Comparison of ENCODE assay signal across 23 mouse cellular contexts in the genomic region with DNA sequence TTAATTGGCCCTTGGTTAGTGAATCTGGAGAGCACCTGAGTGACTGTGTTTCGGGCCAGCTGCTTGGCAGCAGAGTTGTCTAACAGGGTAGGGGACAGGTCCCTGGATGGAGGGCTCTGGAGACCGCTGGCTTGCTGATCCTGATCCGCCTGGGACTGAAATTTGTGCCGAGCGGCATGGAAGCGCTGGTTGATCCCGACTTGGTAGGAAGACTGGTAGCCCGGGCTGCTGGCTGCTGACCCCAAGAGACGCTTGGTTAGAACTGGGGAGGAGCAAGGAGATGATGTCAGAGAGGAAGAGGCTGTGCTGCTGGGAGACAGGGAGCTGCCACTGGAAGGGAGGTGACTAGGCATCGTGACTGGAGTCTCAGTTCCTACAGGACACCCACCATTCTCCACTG. TPM values are rescaled to one million over a fixed set of nuclear protein-coding genes. Genes with fewer than 3 reads are reported as not detected.
DNase-seq lines count a peak whose midpoint lies in the region; ATAC-seq lines count a peak whose summit lies in the region.
"Had no signal": no experiment of that assay in that cellular context is flagged by ENCODE, and none has a peak within 500 bp of the region (broad histone marks: within the 10 kb centered on the region; RNA-seq: fewer than 3 reads in every experiment).

No protein-coding gene starts in this region.

- peak overlapping the region; percentile 69 for H3K27ac ChIP-seq in lung, embryonic 16.5 days (ENCODE audit: low read length)
- H3K27ac ChIP-seq in midbrain, embryonic 14.5 days (replicated peaks; ENCODE audit: low read depth, low read length): peak overlapping the region; percentile 55; the same call in 1 of the 2 replicates
- H3K27ac ChIP-seq: hindbrain, embryonic 10.5 days; intestine, embryonic 15.5 days; liver, embryonic 13.5 days had no signal

- peaks cover 35% of the 10 kb centered on the region for H3K4me1 ChIP-seq in lung, embryonic 16.5 days (replicated peaks; ENCODE audit: control insufficient read depth, insufficient read depth, low read length)
- peaks cover 13% of the 10 kb centered on the region for H3K4me1 ChIP-seq in midbrain, embryonic 14.5 days (ENCODE audit: control insufficient read depth, insufficient read depth, low read length)
- H3K4me1 ChIP-seq: hindbrain, embryonic 10.5 days; liver, embryonic 13.5 days had no signal

- DNase-seq in heart, adult 11 months: peak; percentile 93
- no peak for DNase-seq in heart, postnatal 10 days
- DNase-seq in lung, postnatal 36 days: no peak
- DNase-seq in ZHBTc4 (ENCODE audit: low read depth, low spot score): peak; percentile 32
- DNase-seq in midbrain, embryonic 14.5 days: no peak
- no peak for DNase-seq in kidney, adult 8-10 months
- DNase-seq: adrenal gland, postnatal 10 days; cerebellum, adult 2 months; cerebellum, postnatal 25 days; gastrocnemius, postnatal 25 days; kidney, adult 9 months; kidney, postnatal 14 days; liver, embryonic 13.5 days; lung, adult 2 months; retina, postnatal 1 day; right cerebral cortex, postnatal 25 days had no signal

- intact Hi-C loops in heart, postnatal 10 days (cut with DNase I): no loop called here

- H3K36me3 ChIP-seq in lung, embryonic 16.5 days (ENCODE audit: control insufficient read depth, insufficient read depth, low read length): peaks cover 38% of the 10 kb centered on the region
- peaks cover 84% of the 10 kb centered on the region for H3K36me3 ChIP-seq in midbrain, embryonic 14.5 days (ENCODE audit: control insufficient read depth, insufficient read depth, low read length)

- no peak overlapping the region for H3K4me2 ChIP-seq in lung, embryonic 16.5 days (ENCODE audit: low read depth, low read length)
- H3K4me2 ChIP-seq in midbrain, embryonic 14.5 days (ENCODE audit: low read length): no peak overlapping the region
- H3K4me2 ChIP-seq: intestine, embryonic 15.5 days; limb, embryonic 13.5 days; liver, embryonic 13.5 days had no signal

- H3K9ac ChIP-seq in lung, embryonic 16.5 days (ENCODE audit: low read length): no peak overlapping the region; the same call in 1 of the 2 replicates
- no peak overlapping the region for H3K9ac ChIP-seq in midbrain, embryonic 14.5 days (replicated peaks; ENCODE audit: low read length)
- H3K9ac ChIP-seq: intestine, embryonic 15.5 days; limb, embryonic 13.5 days; liver, embryonic 13.5 days had no signal

- H3K4me3 ChIP-seq in lung, embryonic 16.5 days (ENCODE audit: low read length): no peak overlapping the region
- no peak overlapping the region for H3K4me3 ChIP-seq in midbrain, embryonic 14.5 days (replicated peaks; ENCODE audit: low read depth, low read length)
- H3K4me3 ChIP-seq: hindbrain, embryonic 10.5 days; intestine, embryonic 15.5 days; limb, embryonic 13.5 days; liver, embryonic 13.5 days had no signal

- WGBS in lung, embryonic 16.5 days: 77% methylated on average over 10 of the region's 10 CpGs
- 88% methylated on average over 10 of the region's 10 CpGs for WGBS in midbrain, embryonic 14.5 days

- no peaks in the 10 kb centered on the region for H3K27me3 ChIP-seq in lung, embryonic 16.5 days (ENCODE audit: control insufficient read depth, insufficient read depth, low read depth, low read length)
- H3K27me3 ChIP-seq in midbrain, embryonic 14.5 days (ENCODE audit: control insufficient read depth, insufficient read depth, low read length): no peaks in the 10 kb centered on the region
- H3K27me3 ChIP-seq: intestine, embryonic 15.5 days; limb, embryonic 13.5 days; liver, embryonic 13.5 days had no signal

- ATAC-seq in lung, embryonic 16.5 days (ENCODE audit: low read depth): no peak
- no peak for ATAC-seq in midbrain, embryonic 14.5 days (ENCODE audit: low FRiP score, low TSS enrichment)
- ATAC-seq: hindbrain, embryonic 16.5 days; intestine, embryonic 15.5 days had no signal

- H3K9me3 ChIP-seq in lung, embryonic 16.5 days (ENCODE audit: control insufficient read depth, low read length): no peaks in the 10 kb centered on the region
- H3K9me3 ChIP-seq in midbrain, embryonic 14.5 days (ENCODE audit: control insufficient read depth, low read length): no peaks in the 10 kb centered on the region
- H3K9me3 ChIP-seq: hindbrain, embryonic 10.5 days; intestine, embryonic 15.5 days; limb, embryonic 13.5 days; liver, embryonic 13.5 days had no signal

RNA-seq across cellular contexts. Expression of a gene that starts 43.3 kb away (rescaled TPM):
- total RNA-seq in heart, postnatal 10 days (2021): 1 to 10 TPM in 1 of 2 experiments, under 1 TPM in 1; 0.84 to 2.1 TPM
- 1.0 and 1.3 TPM in 2 replicates for polyA plus RNA-seq in lung, embryonic 16.5 days (2015; fragmentation: Nextera tagmentation; extraction: Ambion mirVana)
- polyA plus RNA-seq in midbrain, embryonic 14.5 days (2014; fragmentation: Nextera tagmentation; extraction: Ambion mirVana): 0.65 and 0.93 TPM in 2 replicates
- total RNA-seq: megakaryocyte progenitor cell, adult 5-6 weeks; monocyte, adult 5-6 weeks had no signal

RNA-seq across cellular contexts. Expression of a gene that starts 47.9 kb away (rescaled TPM):
- total RNA-seq in heart, postnatal 10 days (2021): 10 to 100 TPM; 33.4 to 33.5 TPM
- polyA plus RNA-seq in lung, embryonic 16.5 days (2015; fragmentation: Nextera tagmentation; extraction: Ambion mirVana): 36.3 and 38.2 TPM in 2 replicates
- polyA plus RNA-seq in midbrain, embryonic 14.5 days (2014; fragmentation: Nextera tagmentation; extraction: Ambion mirVana): 36.5 and 59.7 TPM in 2 replicates

Comparison
In these comparisons a context has a peak if more than half of its experiments do, and no peak if none do; other contexts are left out.
1. DNase-seq: peak in heart, adult 11 months (single experiment) and ZHBTc4 (single experiment); none in heart, postnatal 10 days (0 of 2), lung, postnatal 36 days (single experiment), midbrain, embryonic 14.5 days (single experiment) and kidney, adult 8-10 months (0 of 2).